Mouse (Mus musculus) testis, adult 2 months (tissue): ENCODE measurements around the gene Dnttip2.

ENCODE experiments used
- CTCF ChIP-seq: fragments of 200-500 bp; IDR thresholded peaks from 2 replicates; pipeline ENCODE4 v1.5.1; 2012; ENCODE audit warnings: low read depth, mild to moderate bottlenecking, inconsistent platforms, low read length, moderate library complexity; ENCODE audit not compliant: control insufficient read depth, insufficient read depth, insufficient replicate concordance
- POLR2A ChIP-seq: fragments of 200-500 bp; IDR thresholded peaks from 2 replicates; pipeline ENCODE4 v1.6.1; 2012; ENCODE audit warnings: low read depth, mild to moderate bottlenecking, inconsistent platforms, low read length, moderate library complexity; ENCODE audit not compliant: control insufficient read depth

GRCm38 (mm10) chr3:122290696-122291095 is 16.5 kb downstream of the Dnttip2 start:
- TF ChIP-seq POLR2A (no peak), CTCF (no peak)
